Mouse (Mus musculus): ENCODE measurements around the gene Fgfr2. TPM values are rescaled to one million over a fixed set of nuclear protein-coding genes. Genes with fewer than 3 reads are reported as not detected.

Fgfr2 gene
- polyA plus RNA-seq, 1 experiment from 2014 or later: 11.2 TPM

DNA sequence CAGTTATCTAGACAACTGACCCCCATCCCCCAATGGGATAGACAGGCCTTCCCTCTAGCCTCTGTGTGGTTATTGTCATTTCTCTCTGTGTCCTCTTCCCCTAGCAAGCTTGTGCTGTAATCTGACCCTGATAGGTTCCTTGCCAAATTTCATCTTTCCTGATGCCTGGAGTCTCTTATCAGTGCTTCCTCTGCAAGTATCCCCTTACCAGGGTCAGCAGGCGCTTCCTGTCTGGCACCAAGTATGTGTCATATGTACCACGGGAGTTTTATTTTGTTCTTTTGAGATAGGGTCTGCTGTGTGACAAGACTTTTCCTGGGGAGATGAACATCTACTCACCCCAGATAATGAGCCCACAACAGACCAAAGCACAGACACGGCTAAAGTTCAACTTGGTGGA lies 844.5 kb downstream of the Fgfr2 start:
- H3K27me3 ChIP-seq (ENCODE audit: insufficient read depth, low read length): no peaks in the 10 kb centered on the region
- H3K4me3 ChIP-seq (ENCODE audit: low read depth, low read length): no peak overlapping the region
- WGBS (ENCODE audit: insufficient replicate concordance): 47% methylated on average over 3 of the region's 3 CpGs
- H3K9me3 ChIP-seq (ENCODE audit: low read length): no peaks in the 10 kb centered on the region
- H3K9ac ChIP-seq (replicated peaks): no peak overlapping the region
- TF ChIP-seq CTCF (IDR thresholded peaks at IDR 0.05; ENCODE audit: low read depth): no peak
- no peak; the same call in 1 of the 2 replicates for TF ChIP-seq EP300 (IDR thresholded peaks at IDR 0.05; ENCODE audit: low read depth)
- DNase-seq: no peak
- H3K4me2 ChIP-seq (ENCODE audit: low read depth, low read length): no peak overlapping the region
- H3K36me3 ChIP-seq (replicated peaks; ENCODE audit: insufficient read depth, low read length): peaks cover 2% of the 10 kb centered on the region; the same call in 1 of the 2 replicates
- ATAC-seq: peak; percentile 38
- peaks cover 6% of the 10 kb centered on the region for H3K4me1 ChIP-seq (ENCODE audit: insufficient read depth)
- H3K27ac ChIP-seq (ENCODE audit: low read depth): 0 out of 2 replicates have a peak overlapping the region, but pooled peaks have one; percentile 26

DNA sequence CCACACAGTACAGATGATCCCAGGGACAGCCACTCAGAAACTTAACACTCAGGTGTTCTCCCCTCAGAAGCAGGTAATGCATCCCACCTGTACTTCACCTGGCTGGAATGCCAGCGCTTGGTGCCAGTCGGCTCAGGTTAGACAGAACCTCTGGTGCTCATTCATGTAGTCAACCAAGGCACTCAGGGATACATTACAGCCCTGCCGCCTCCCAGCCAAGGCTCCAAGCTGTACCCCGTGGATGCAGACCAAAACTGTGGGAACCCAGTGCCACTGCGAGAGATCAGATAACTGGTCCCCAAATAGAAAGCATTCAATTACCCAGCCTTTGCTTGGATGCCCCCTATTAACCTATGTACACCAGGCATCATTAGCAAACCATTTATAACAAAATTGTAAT lies 846.9 kb downstream of the Fgfr2 start:
- no peaks in the 10 kb centered on the region for H3K27me3 ChIP-seq (ENCODE audit: insufficient read depth, low read length)
- no peak for TF ChIP-seq CTCF (IDR thresholded peaks at IDR 0.05; ENCODE audit: low read depth)
- TF ChIP-seq EP300 (IDR thresholded peaks at IDR 0.05; ENCODE audit: low read depth): no peak
- H3K9ac ChIP-seq (replicated peaks): no peak overlapping the region
- H3K27ac ChIP-seq (ENCODE audit: low read depth): no peak overlapping the region
- DNase-seq: no peak
- WGBS (ENCODE audit: insufficient replicate concordance): 82% methylated on average over 5 of the region's 5 CpGs
- no peak overlapping the region for H3K4me2 ChIP-seq (ENCODE audit: low read depth, low read length)
- H3K36me3 ChIP-seq (replicated peaks; ENCODE audit: insufficient read depth, low read length): peaks cover 2% of the 10 kb centered on the region; the same call in 1 of the 2 replicates
- H3K4me3 ChIP-seq (ENCODE audit: low read depth, low read length): no peak overlapping the region
- no peaks in the 10 kb centered on the region for H3K9me3 ChIP-seq (ENCODE audit: low read length)
- H3K4me1 ChIP-seq (ENCODE audit: insufficient read depth): no peaks in the 10 kb centered on the region
- no peak for ATAC-seq

GRCm38 (mm10) chr7:132273741-132274513 lies 849.2 kb downstream of the Fgfr2 start:
- no peak for DNase-seq
- Histone ChIP-seq H3K9me3 (ENCODE audit: low read length) (no peaks in the 10 kb centered on the region), H3K4me2 (ENCODE audit: low read depth, low read length) (no peak overlapping the region), H3K27ac (ENCODE audit: low read depth) (no peak overlapping the region), H3K27me3 (ENCODE audit: insufficient read depth, low read length) (no peaks in the 10 kb centered on the region), H3K9ac (replicated peaks) (no peak overlapping the region), H3K4me3 (ENCODE audit: low read depth, low read length) (no peak overlapping the region), H3K4me1 (ENCODE audit: insufficient read depth) (no peaks in the 10 kb centered on the region), H3K36me3 (replicated peaks; ENCODE audit: insufficient read depth, low read length) (peaks cover 6% of the 10 kb centered on the region; the same call in 1 of the 2 replicates)
- ATAC-seq: no peak
- TF ChIP-seq CTCF (IDR thresholded peaks at IDR 0.05; ENCODE audit: low read depth): no peak
- no peak for TF ChIP-seq EP300 (IDR thresholded peaks at IDR 0.05; ENCODE audit: low read depth)
- 72% methylated on average over 2 of the region's 2 CpGs for WGBS (ENCODE audit: insufficient replicate concordance)

GRCm38 (mm10) chr7:132272984-132273383 lies 850.2 kb downstream of the Fgfr2 start:
- Histone ChIP-seq H3K9me3 (ENCODE audit: low read length) (no peaks in the 10 kb centered on the region), H3K27ac (ENCODE audit: low read depth) (no peak overlapping the region), H3K27me3 (ENCODE audit: insufficient read depth, low read length) (no peaks in the 10 kb centered on the region), H3K9ac (replicated peaks) (no peak overlapping the region), H3K4me2 (ENCODE audit: low read depth, low read length) (no peak overlapping the region), H3K4me3 (ENCODE audit: low read depth, low read length) (no peak overlapping the region), H3K36me3 (replicated peaks; ENCODE audit: insufficient read depth, low read length) (peaks cover 4% of the 10 kb centered on the region; the same call in 1 of the 2 replicates), H3K4me1 (ENCODE audit: insufficient read depth) (no peaks in the 10 kb centered on the region)
- no peak for DNase-seq
- TF ChIP-seq EP300 (IDR thresholded peaks at IDR 0.05; ENCODE audit: low read depth) (no peak), CTCF (IDR thresholded peaks at IDR 0.05; ENCODE audit: low read depth) (no peak)
- WGBS (ENCODE audit: insufficient replicate concordance): 87% methylated on average over 5 of the region's 5 CpGs
- ATAC-seq: no peak

- Histone ChIP-seq H3K27me3 (ENCODE audit: insufficient read depth, low read length) (no peaks in the 10 kb centered on the region), H3K4me1 (ENCODE audit: insufficient read depth) (no peaks in the 10 kb centered on the region), H3K9ac (replicated peaks) (no peak overlapping the region), H3K4me2 (ENCODE audit: low read depth, low read length) (no peak overlapping the region), H3K36me3 (replicated peaks; ENCODE audit: insufficient read depth, low read length) (peaks cover 14% of the 10 kb centered on the region), H3K9me3 (ENCODE audit: low read length) (no peaks in the 10 kb centered on the region), H3K4me3 (ENCODE audit: low read depth, low read length) (no peak overlapping the region), H3K27ac (ENCODE audit: low read depth) (no peak overlapping the region)
- TF ChIP-seq EP300 (IDR thresholded peaks at IDR 0.05; ENCODE audit: low read depth): no peak
- TF ChIP-seq CTCF (IDR thresholded peaks at IDR 0.05; ENCODE audit: low read depth): no peak
- WGBS (ENCODE audit: insufficient replicate concordance): 73% methylated on average over 8 of the region's 8 CpGs
- no peak for ATAC-seq
- no peak for DNase-seq
Measured at GRCm38 (mm10) chr7:132270364-132270763, 852.8 kb downstream of the Fgfr2 start.

- TF ChIP-seq CTCF (IDR thresholded peaks at IDR 0.05; ENCODE audit: low read depth): no peak
- no peak for TF ChIP-seq EP300 (IDR thresholded peaks at IDR 0.05; ENCODE audit: low read depth)
- H3K9me3 ChIP-seq (ENCODE audit: low read length): no peaks in the 10 kb centered on the region
- WGBS (ENCODE audit: insufficient replicate concordance): 76% methylated on average over 3 of the region's 3 CpGs
- H3K27ac ChIP-seq (ENCODE audit: low read depth): no peak overlapping the region
- DNase-seq: no peak
- H3K9ac ChIP-seq (replicated peaks): no peak overlapping the region
- no peaks in the 10 kb centered on the region for H3K27me3 ChIP-seq (ENCODE audit: insufficient read depth, low read length)
- no peak for ATAC-seq
- H3K36me3 ChIP-seq (replicated peaks; ENCODE audit: insufficient read depth, low read length): peaks cover 14% of the 10 kb centered on the region
- no peaks in the 10 kb centered on the region for H3K4me1 ChIP-seq (ENCODE audit: insufficient read depth)
- no peak overlapping the region for H3K4me3 ChIP-seq (ENCODE audit: low read depth, low read length)
- no peak overlapping the region for H3K4me2 ChIP-seq (ENCODE audit: low read depth, low read length)
Measured at GRCm38 (mm10) chr7:132269661-132270060, 853.5 kb downstream of the Fgfr2 start.

All from liver, postnatal 0 days (tissue).